Mouse (Mus musculus) forebrain, embryonic 12.5 days (tissue): Measurements from ENCODE around the gene Fez2. TPM values are rescaled to one million over a fixed set of nuclear protein-coding genes. Genes with fewer than 3 reads are reported as not detected.

Experiments used
- ATAC-seq: fragments of 200-750 bp; cut with Nextera tagmentation; 2 replicates; pipeline ENCODE4 v1.8.0; 2017; ENCODE audit warnings: moderate TSS enrichment; ENCODE audit not compliant: low FRiP score
- H3K27ac ChIP-seq: fragments of 300-500 bp; sonication (generic); 2 replicates; pipeline ENCODE4 v1.5.1; 2016; ENCODE audit warnings: mild to moderate bottlenecking
- H3K27me3 ChIP-seq: fragments of 300-500 bp; sonication (generic); 2 replicates; pipeline ENCODE4 v1.6.1; 2016; ENCODE audit warnings: mild to moderate bottlenecking
- H3K36me3 ChIP-seq: fragments of 300-500 bp; sonication (generic); replicated peaks from 2 replicates; pipeline ENCODE4 v1.6.1; 2016; ENCODE audit warnings: mild to moderate bottlenecking
- H3K4me1 ChIP-seq: fragments of 300-500 bp; sonication (generic); 2 replicates; pipeline ENCODE4 v1.6.1; 2016
- H3K4me2 ChIP-seq: fragments of 300-500 bp; sonication (generic); 2 replicates; pipeline ENCODE4 v1.6.1; 2016; ENCODE audit warnings: mild to moderate bottlenecking, moderate library complexity
- H3K4me3 ChIP-seq: fragments of 300-500 bp; sonication (generic); replicated peaks from 2 replicates; pipeline ENCODE4 v1.5.1; 2016; ENCODE audit warnings: mild to moderate bottlenecking
- H3K9ac ChIP-seq: fragments of 300-500 bp; sonication (generic); 2 replicates; pipeline ENCODE4 v1.6.1; 2016; ENCODE audit warnings: mild to moderate bottlenecking
- H3K9me3 ChIP-seq: fragments of 300-500 bp; sonication (generic); 2 replicates; pipeline ENCODE4 v1.6.1; 2016
- WGBS: fragments of 180-500 bp; shearing (Covaris S2); methylation state at CpG from one replicate; pipeline ENCODE4 v1.1.7; 2016; 5-methylcytosine and 5-hydroxymethylcytosine counted together
- polyA plus RNA-seq: library from polyadenylated mRNA; unstranded; fragments of >200 nt; fragmentation: Nextera tagmentation; extraction: Ambion mirVana; gene quantifications from 2 replicates; pipeline ENCODE4 v1.2.1, GENCODE M21; 2016

Fez2 gene
- polyA plus RNA-seq, 1 experiment from 2014 or later: 36.2 TPM

GRCm38 (mm10) chr17:78357753-78358152 lies 60.2 kb downstream of the Fez2 start:
- ATAC-seq: peak; percentile 49; the same call in 1 of the 2 replicates
- Histone ChIP-seq H3K27ac (no peak overlapping the region), H3K36me3 (no peaks in the 10 kb centered on the region), H3K9me3 (no peaks in the 10 kb centered on the region), H3K4me2 (no peak overlapping the region), H3K4me1 (peaks cover 15% of the 10 kb centered on the region), H3K27me3 (peaks cover 30% of the 10 kb centered on the region), H3K9ac (no peak overlapping the region), H3K4me3 (no peak overlapping the region)
- WGBS: 47% methylated on average over 4 of the region's 4 CpGs

GRCm38 (mm10) chr17:78355611-78356010 lies 62.3 kb downstream of the Fez2 start:
- WGBS: 77% methylated on average over 8 of the region's 8 CpGs
- H3K36me3 ChIP-seq: 0 out of 2 replicates have a peak, but pooled peaks cover 3% of the 10 kb centered on the region
- peaks cover 38% of the 10 kb centered on the region for H3K27me3 ChIP-seq
- H3K4me1 ChIP-seq: peaks cover 15% of the 10 kb centered on the region
- no peak overlapping the region for H3K4me2 ChIP-seq
- no peak overlapping the region for H3K27ac ChIP-seq
- no peak overlapping the region for H3K9ac ChIP-seq
- no peak overlapping the region for H3K4me3 ChIP-seq
- no peaks in the 10 kb centered on the region for H3K9me3 ChIP-seq
- ATAC-seq: no peak

GRCm38 (mm10) chr17:78354871-78355270 lies 63.1 kb downstream of the Fez2 start:
- H3K4me1 ChIP-seq: peaks cover 15% of the 10 kb centered on the region
- peak; percentile 42 for ATAC-seq
- WGBS: 85% methylated on average over 12 of the region's 12 CpGs
- peaks cover 33% of the 10 kb centered on the region for H3K27me3 ChIP-seq
- H3K9me3 ChIP-seq: no peaks in the 10 kb centered on the region
- H3K9ac ChIP-seq: no peak overlapping the region
- H3K36me3 ChIP-seq: 0 out of 2 replicates have a peak, but pooled peaks cover 5% of the 10 kb centered on the region
- H3K27ac ChIP-seq: no peak overlapping the region; the same call in 1 of the 2 replicates
- no peak overlapping the region for H3K4me3 ChIP-seq
- H3K4me2 ChIP-seq: no peak overlapping the region

GRCm38 (mm10) chr17:78354411-78354810 lies 63.5 kb downstream of the Fez2 start:
- Histone ChIP-seq H3K4me1 (peaks cover 15% of the 10 kb centered on the region), H3K9ac (no peak overlapping the region), H3K36me3 (0 out of 2 replicates have a peak, but pooled peaks cover 5% of the 10 kb centered on the region), H3K4me3 (no peak overlapping the region), H3K27me3 (peaks cover 33% of the 10 kb centered on the region), H3K4me2 (no peak overlapping the region), H3K9me3 (no peaks in the 10 kb centered on the region), H3K27ac (no peak overlapping the region)
- 86% methylated on average over 2 of the region's 2 CpGs for WGBS
- no peak for ATAC-seq

- Histone ChIP-seq H3K36me3 (0 out of 2 replicates have a peak, but pooled peaks cover 5% of the 10 kb centered on the region), H3K27me3 (peaks cover 35% of the 10 kb centered on the region), H3K9ac (no peak overlapping the region), H3K4me1 (peaks cover 15% of the 10 kb centered on the region), H3K9me3 (no peaks in the 10 kb centered on the region), H3K4me3 (no peak overlapping the region), H3K4me2 (no peak overlapping the region), H3K27ac (no peak overlapping the region)
- WGBS: 80% methylated on average over 3 of the region's 3 CpGs
- no peak for ATAC-seq
These were observed 65.5 kb downstream of the Fez2 start for GRCm38 (mm10) chr17:78352500-78352855.

- Histone ChIP-seq H3K9me3 (no peaks in the 10 kb centered on the region), H3K4me3 (no peak overlapping the region), H3K36me3 (0 out of 2 replicates have a peak, but pooled peaks cover 8% of the 10 kb centered on the region), H3K27me3 (peaks cover 35% of the 10 kb centered on the region), H3K9ac (no peak overlapping the region), H3K4me1 (peaks cover 15% of the 10 kb centered on the region), H3K27ac (no peak overlapping the region), H3K4me2 (no peak overlapping the region)
- ATAC-seq: no peak
- 84% methylated on average over 12 of the region's 12 CpGs for WGBS
These were observed 66.1 kb downstream of the Fez2 start for GRCm38 (mm10) chr17:78351676-78352499.

GRCm38 (mm10) chr17:78347111-78347801 lies 70.7 kb downstream of the Fez2 start:
- ATAC-seq: no peak
- H3K27me3 ChIP-seq: peaks cover 15% of the 10 kb centered on the region; the same call in 1 of the 2 replicates
- no peak overlapping the region for H3K27ac ChIP-seq
- H3K4me2 ChIP-seq: no peak overlapping the region
- no peaks in the 10 kb centered on the region for H3K9me3 ChIP-seq
- 94% methylated on average over 17 of the region's 17 CpGs for WGBS
- H3K4me1 ChIP-seq: no peaks in the 10 kb centered on the region
- 0 out of 2 replicates have a peak, but pooled peaks cover 8% of the 10 kb centered on the region for H3K36me3 ChIP-seq
- no peak overlapping the region for H3K4me3 ChIP-seq
- no peak overlapping the region for H3K9ac ChIP-seq

GRCm38 (mm10) chr17:78343688-78344087 lies 74.3 kb downstream of the Fez2 start:
- Histone ChIP-seq H3K9me3 (no peaks in the 10 kb centered on the region), H3K36me3 (0 out of 2 replicates have a peak, but pooled peaks cover 3% of the 10 kb centered on the region), H3K27ac (no peak overlapping the region), H3K4me1 (no peaks in the 10 kb centered on the region), H3K4me2 (no peak overlapping the region), H3K4me3 (no peak overlapping the region), H3K9ac (no peak overlapping the region), H3K27me3 (no peaks in the 10 kb centered on the region)
- WGBS: 93% methylated on average over 3 of the region's 3 CpGs
- no peak for ATAC-seq

- Histone ChIP-seq H3K4me1 (no peaks in the 10 kb centered on the region), H3K27me3 (no peaks in the 10 kb centered on the region), H3K9ac (no peak overlapping the region), H3K4me3 (no peak overlapping the region), H3K36me3 (0 out of 2 replicates have a peak, but pooled peaks cover 3% of the 10 kb centered on the region), H3K4me2 (no peak overlapping the region), H3K27ac (no peak overlapping the region), H3K9me3 (no peaks in the 10 kb centered on the region)
- 89% methylated on average over 8 of the region's 8 CpGs for WGBS
- no peak for ATAC-seq
These were observed 82.7 kb downstream of the Fez2 start for GRCm38 (mm10) chr17:78335250-78335649.

- no peak for ATAC-seq
- no peaks in the 10 kb centered on the region for H3K4me1 ChIP-seq
- H3K36me3 ChIP-seq: 0 out of 2 replicates have a peak, but pooled peaks cover 3% of the 10 kb centered on the region
- no peaks in the 10 kb centered on the region for H3K27me3 ChIP-seq
- no peaks in the 10 kb centered on the region for H3K9me3 ChIP-seq
- no peak overlapping the region for H3K4me3 ChIP-seq
- 95% methylated on average over 10 of the region's 10 CpGs for WGBS
- no peak overlapping the region for H3K4me2 ChIP-seq
- H3K27ac ChIP-seq: no peak overlapping the region
- H3K9ac ChIP-seq: no peak overlapping the region
These were observed 84.7 kb downstream of the Fez2 start for GRCm38 (mm10) chr17:78333275-78333674.

GRCm38 (mm10) chr17:78331438-78331837 lies 86.5 kb downstream of the Fez2 start:
- WGBS: 89% methylated on average over 8 of the region's 8 CpGs
- Histone ChIP-seq H3K36me3 (no peaks in the 10 kb centered on the region), H3K4me1 (0 out of 2 replicates have a peak, but pooled peaks cover under 1% of the 10 kb centered on the region), H3K9ac (no peak overlapping the region), H3K27me3 (no peaks in the 10 kb centered on the region), H3K4me3 (no peak overlapping the region), H3K9me3 (no peaks in the 10 kb centered on the region), H3K4me2 (no peak overlapping the region), H3K27ac (no peak overlapping the region)
- no peak for ATAC-seq

- ATAC-seq: no peak
- Histone ChIP-seq H3K27ac (no peak overlapping the region), H3K9ac (no peak overlapping the region), H3K27me3 (no peaks in the 10 kb centered on the region), H3K4me2 (no peak overlapping the region), H3K36me3 (no peaks in the 10 kb centered on the region; the same call in 1 of the 2 replicates), H3K4me3 (no peak overlapping the region), H3K9me3 (0 out of 2 replicates have a peak, but pooled peaks cover 3% of the 10 kb centered on the region), H3K4me1 (peaks cover 6% of the 10 kb centered on the region; the same call in 1 of the 2 replicates)
- 73% methylated on average over 3 of the region's 3 CpGs for WGBS
These were observed 89.7 kb downstream of the Fez2 start for GRCm38 (mm10) chr17:78328287-78328686.
